Mouse (Mus musculus): ENCODE results near the gene Tsen34. TPM values are rescaled to one million over a fixed set of nuclear protein-coding genes. Genes with fewer than 3 reads are reported as not detected.
"Not testable (repeated sequence)": the region's sequence is repeated elsewhere in the genome, so short reads cannot be mapped to it uniquely, and the experiment has no call there.

The Tsen34 gene
- polyA plus RNA-seq, 1 experiment from 2014 or later: 227 TPM

DNA sequence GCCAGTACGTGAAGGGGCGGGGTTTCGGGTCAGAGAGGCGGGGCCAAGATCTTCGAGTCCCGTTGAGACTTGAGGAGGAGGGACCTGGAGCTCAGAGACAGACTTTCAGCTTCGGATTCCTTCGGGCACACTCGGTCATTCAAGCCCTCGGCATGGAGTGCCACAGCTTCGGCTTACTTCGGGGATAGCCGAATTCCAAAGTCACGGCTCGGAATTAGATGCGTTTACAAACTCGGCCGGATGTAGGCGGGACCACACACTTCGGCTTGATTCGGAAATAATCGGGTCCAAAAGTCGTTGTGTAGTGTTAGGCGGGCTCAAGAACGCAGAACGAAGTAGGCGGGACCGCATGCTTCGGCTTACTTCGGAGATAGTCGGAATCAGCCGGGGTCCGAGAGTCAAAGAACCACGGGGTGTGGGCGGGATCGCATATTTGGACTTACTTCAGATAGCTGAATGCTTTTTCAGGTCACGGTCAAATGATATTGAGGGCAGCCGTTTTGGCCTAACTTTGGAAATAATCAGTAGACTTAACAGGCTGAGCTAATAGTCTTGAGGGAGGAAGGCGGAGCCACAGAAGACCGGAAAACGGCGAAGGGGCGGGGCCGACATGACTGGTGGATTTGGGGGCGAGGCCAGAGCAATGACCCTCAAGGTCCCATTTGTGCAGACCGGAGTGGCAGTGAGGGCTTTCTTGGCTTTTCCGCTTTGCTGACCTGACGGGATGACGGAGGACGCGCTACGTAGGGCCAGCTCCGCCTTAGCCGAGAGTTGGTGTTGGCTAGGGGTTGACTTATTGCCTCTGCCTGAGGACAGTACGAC lies 535 bp downstream of the Tsen34 start, which contains the start of gene Mboat7:
Gene Mboat7, minus strand, starts transcription at position 537 of the 822 bp plus-strand sequence.
- H3K4me2 ChIP-seq: peak within 1 kb of the TSS; percentile 81
- ATAC-seq (ENCODE audit: low read depth): peak; percentile 93

DNA sequence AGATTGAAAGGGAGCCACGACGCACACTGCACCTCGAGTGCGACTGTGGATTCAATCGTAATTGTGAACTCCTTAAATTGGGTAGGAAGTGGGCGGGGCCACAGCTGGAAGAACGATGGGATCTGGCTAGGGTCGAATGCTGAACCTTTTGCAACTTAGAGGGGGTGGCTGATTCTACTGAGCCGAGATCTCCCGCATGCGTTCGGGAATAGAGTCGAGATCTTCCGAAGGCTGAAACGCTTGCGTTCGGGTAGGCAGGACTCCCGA lies 1.1 kb downstream of the Tsen34 start:
- peaks cover 32% of the 10 kb centered on the region for H3K36me3 ChIP-seq
- no peaks in the 10 kb centered on the region for H3K27me3 ChIP-seq
- H3K9ac ChIP-seq: peak overlapping the region; percentile 92
- H3K9me3 ChIP-seq: no peaks in the 10 kb centered on the region
- peak overlapping the region; percentile 94 for H3K27ac ChIP-seq (replicated peaks)
- peaks cover 40% of the 10 kb centered on the region for H3K4me1 ChIP-seq (replicated peaks)
- under 1% methylated on average over 18 of the region's 18 CpGs for WGBS
- peak overlapping the region; percentile 81 for H3K4me2 ChIP-seq
- ATAC-seq (ENCODE audit: low read depth): no peak
- H3K4me3 ChIP-seq: peak overlapping the region; percentile 80

More for the DNA sequence above, 535 bp downstream of the Tsen34 start, which contains the start of gene Mboat7:
- Histone ChIP-seq H3K9ac (peak within 1 kb of the TSS; percentile 92), H3K9me3 (no peaks in the 10 kb centered on the region), H3K36me3 (peaks cover 31% of the 10 kb centered on the region), H3K27ac (replicated peaks) (peak within 1 kb of the TSS; percentile 94), H3K27me3 (no peaks in the 10 kb centered on the region), H3K4me3 (peak within 1 kb of the TSS; percentile 80), H3K4me1 (replicated peaks) (peaks cover 40% of the 10 kb centered on the region)
- WGBS: under 1% methylated on average over 55 of the region's 55 CpGs

DNA sequence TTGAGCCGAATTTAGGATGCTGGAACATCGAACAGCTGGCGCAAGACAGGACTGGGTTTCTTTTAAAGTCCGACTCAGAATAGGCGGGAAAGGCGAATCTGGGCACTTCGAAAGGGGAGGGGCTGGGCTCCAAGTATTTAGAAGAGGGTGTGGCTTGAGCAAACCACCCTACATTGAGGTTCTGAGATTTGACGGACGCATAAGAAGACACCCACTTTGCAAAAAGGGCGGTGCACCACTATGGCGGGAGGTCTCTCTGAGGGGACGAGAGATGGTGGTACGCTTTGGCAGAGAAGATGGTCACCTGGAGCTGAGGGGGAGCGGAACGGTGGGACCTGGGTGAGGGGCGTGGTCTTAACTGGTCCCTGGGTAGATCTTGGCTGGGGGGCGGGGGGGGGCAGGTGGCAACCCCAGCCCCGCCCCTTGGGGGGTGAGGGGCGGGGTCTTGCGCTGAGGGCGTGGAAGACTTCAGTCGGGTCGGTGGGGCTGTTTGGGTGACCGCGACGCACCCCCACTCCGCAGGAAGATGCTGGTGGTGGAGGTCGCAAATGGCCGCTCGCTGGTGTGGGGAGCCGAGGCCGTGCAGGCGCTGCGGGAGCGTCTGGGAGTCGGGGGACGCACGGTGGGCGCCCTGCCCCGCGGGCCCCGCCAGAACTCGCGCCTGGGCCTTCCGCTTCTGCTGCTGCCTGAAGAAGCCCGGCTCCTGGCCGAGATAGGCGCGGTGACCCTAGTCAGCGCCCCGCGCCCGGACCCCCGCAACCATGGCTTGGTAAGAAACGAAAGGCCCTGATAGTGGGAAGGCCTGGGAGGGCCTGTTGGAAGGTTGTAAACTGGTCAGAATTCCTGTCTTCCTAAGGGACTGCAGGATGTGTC lies 1.6 kb downstream of the Tsen34 start:
- peak overlapping the region; percentile 92 for H3K9ac ChIP-seq
- under 1% methylated on average over 54 of the region's 55 CpGs for WGBS
- peak; percentile 32 for ATAC-seq (ENCODE audit: low read depth)

DNA sequence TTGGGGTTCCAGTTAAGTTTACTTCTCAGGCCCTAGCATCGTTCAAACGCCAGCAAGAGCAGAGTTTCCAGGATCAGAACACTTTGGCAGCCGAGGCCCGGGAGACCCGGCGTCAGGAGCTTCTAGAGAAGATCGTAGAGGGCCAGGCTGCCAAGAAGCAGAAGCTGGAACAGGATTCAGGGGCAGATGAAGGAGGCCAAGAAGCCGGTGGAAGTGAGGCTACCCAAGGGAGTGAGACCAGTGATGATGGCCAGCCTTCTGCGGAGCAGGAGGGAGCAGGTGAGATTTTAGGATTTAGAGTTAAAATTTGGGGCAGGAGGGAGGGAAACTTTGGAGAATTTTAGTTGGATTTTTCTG lies 2.3 kb downstream of the Tsen34 start:
- Histone ChIP-seq H3K4me3 (peak overlapping the region; percentile 80), H3K36me3 (peaks cover 43% of the 10 kb centered on the region), H3K4me1 (replicated peaks) (peaks cover 40% of the 10 kb centered on the region), H3K27ac (replicated peaks) (peak overlapping the region; percentile 94), H3K4me2 (peak overlapping the region; percentile 81), H3K9ac (peak overlapping the region; percentile 92)
- WGBS: 8% methylated on average over 9 of the region's 9 CpGs
- H3K9me3 ChIP-seq; ATAC-seq (ENCODE audit: low read depth); H3K27me3 ChIP-seq: not testable (repeated sequence)

More for the DNA sequence above, 1.6 kb downstream of the Tsen34 start:
- H3K36me3 ChIP-seq: peaks cover 38% of the 10 kb centered on the region
- H3K4me1 ChIP-seq (replicated peaks): peaks cover 40% of the 10 kb centered on the region
- H3K27me3 ChIP-seq: no peaks in the 10 kb centered on the region
- H3K9me3 ChIP-seq: no peaks in the 10 kb centered on the region
- peak overlapping the region; percentile 81 for H3K4me2 ChIP-seq
- peak overlapping the region; percentile 80 for H3K4me3 ChIP-seq
- H3K27ac ChIP-seq (replicated peaks): peak overlapping the region; percentile 94

DNA sequence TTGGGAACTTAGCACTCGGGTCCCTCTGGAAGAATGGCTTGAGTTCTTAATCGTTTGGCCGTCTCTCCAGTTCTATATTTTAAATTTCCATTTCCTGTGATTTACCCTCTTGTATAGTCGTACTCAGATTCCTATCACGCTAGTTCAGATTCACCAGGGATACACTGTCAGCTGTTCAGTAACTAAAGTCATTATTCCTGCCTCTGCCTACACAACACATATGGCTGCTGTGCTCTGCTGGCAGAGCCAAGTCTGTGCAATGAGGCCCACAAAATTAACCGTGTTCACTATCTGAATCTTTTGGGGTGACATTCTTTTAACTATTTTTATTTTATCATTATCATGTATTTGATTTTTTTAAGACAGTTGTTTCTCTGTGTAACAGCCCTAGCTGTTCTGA lies 5.8 kb downstream of the Tsen34 start:
- Histone ChIP-seq H3K36me3 (peaks cover 55% of the 10 kb centered on the region), H3K4me2 (no peak overlapping the region), H3K4me3 (no peak overlapping the region), H3K9me3 (no peaks in the 10 kb centered on the region), H3K9ac (no peak overlapping the region), H3K27ac (replicated peaks) (no peak overlapping the region), H3K27me3 (no peaks in the 10 kb centered on the region), H3K4me1 (replicated peaks) (peaks cover 29% of the 10 kb centered on the region)
- no peak for ATAC-seq (ENCODE audit: low read depth)
- WGBS: 93% methylated on average over 6 of the region's 6 CpGs

DNA sequence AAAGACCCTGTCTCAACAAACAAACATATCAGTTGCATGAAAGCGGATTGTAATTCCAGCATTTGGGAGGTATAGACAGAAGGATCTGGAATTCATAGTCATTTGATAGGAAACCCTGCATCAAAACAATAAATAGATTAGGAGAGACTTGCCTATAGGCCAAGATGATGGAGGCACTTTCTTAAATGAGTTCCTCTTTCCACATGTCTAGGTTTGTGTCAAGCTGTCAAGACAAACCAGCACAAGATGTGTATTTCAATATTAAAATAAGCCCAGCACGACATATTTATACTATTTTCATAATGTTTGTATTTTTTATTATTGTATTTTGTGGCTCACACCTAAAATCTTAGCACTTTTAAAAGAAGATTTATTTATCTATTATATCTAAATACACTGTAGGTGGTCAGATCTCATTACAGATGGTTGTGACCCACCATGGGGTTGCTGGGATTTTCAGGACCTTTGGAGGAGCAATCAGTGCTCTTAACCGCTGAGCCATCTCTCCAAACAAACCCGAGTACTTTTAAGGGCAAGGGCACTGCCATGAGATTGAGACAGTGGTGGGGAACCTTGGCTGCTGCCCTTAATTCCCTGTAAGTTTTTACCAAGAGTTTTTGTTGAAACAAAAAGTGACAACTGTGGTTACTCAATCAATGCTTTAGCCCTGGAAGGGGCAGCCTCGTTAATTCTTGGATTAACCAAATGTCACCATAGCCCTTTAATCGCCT lies 10.7 kb downstream of the Tsen34 start:
- peaks cover 30% of the 10 kb centered on the region for H3K4me1 ChIP-seq (replicated peaks)
- H3K27ac ChIP-seq (replicated peaks): peak overlapping the region; percentile 96
- peak; percentile 54 for ATAC-seq (ENCODE audit: low read depth)
- H3K9ac ChIP-seq: peak overlapping the region; percentile 93
- H3K4me3 ChIP-seq: peak overlapping the region; percentile 90
- 19% methylated on average over 6 of the region's 6 CpGs for WGBS
- H3K27me3 ChIP-seq: no peaks in the 10 kb centered on the region
- H3K9me3 ChIP-seq: no peaks in the 10 kb centered on the region
- peak overlapping the region; percentile 99 for H3K4me2 ChIP-seq
- H3K36me3 ChIP-seq: peaks cover 58% of the 10 kb centered on the region

DNA sequence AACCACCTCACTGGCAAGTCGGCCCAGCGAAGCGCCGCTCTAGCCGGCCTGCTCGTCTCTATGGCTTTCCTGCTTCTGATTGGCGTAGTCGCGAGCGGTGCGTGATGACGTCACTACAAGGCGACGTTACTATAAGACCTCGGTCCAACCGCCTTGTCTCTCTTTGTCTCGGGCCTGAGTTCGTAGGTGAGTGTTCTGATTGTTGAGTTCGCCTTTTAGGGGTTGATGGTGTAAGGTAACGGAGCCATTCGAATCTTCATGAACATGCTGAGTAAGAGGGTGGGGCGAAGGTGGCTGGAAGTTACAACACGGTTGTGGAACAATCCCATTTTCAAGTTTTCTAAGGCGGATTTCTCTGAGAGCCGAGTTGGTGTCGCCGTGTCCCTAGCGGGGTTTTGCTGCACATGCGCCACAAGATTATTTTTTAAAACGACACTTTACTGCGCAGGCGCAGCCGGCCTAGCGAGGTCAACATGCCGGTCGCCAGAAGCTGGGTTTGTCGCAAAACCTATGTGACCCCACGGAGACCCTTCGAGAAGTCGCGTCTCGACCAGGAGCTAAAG lies 11.3 kb downstream of the Tsen34 start, which contains the start of gene Rps9:
Gene Rps9, plus strand, starts transcription at position 115 of the 563 bp plus-strand sequence.
- WGBS: under 1% methylated on average over 42 of the region's 42 CpGs
- H3K9ac ChIP-seq: peak within 1 kb of the TSS; percentile 93
- peak within 1 kb of the TSS; percentile 96 for H3K27ac ChIP-seq (replicated peaks)
- H3K4me1 ChIP-seq (replicated peaks): peaks cover 30% of the 10 kb centered on the region
- peak; percentile 93 for ATAC-seq (ENCODE audit: low read depth)
- no peaks in the 10 kb centered on the region for H3K9me3 ChIP-seq
- peak within 1 kb of the TSS; percentile 90 for H3K4me3 ChIP-seq
- peaks cover 53% of the 10 kb centered on the region for H3K36me3 ChIP-seq
- no peaks in the 10 kb centered on the region for H3K27me3 ChIP-seq
- H3K4me2 ChIP-seq: peak within 1 kb of the TSS; percentile 99

DNA sequence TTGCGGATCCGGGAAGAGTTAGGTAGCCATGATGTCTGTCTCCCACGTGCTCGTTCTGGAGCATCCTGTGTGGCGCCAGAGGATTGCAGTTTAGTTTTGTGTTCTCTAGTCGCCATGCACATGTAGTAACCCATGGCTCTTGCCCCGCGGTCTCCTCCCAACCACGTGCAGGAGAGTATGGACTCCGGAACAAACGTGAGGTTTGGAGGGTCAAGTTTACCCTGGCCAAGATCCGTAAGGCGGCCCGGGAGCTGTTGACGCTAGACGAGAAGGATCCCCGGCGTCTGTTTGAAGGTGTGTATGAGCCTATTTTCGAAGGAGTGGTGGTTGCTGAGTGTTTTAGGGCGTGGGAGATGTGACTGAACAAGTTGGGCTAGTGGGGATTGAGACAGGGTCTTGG lies 11.8 kb downstream of the Tsen34 start:
- peak; percentile 62 for ATAC-seq (ENCODE audit: low read depth)
- H3K4me3 ChIP-seq: peak overlapping the region; percentile 90
- H3K9me3 ChIP-seq: no peaks in the 10 kb centered on the region
- peak overlapping the region; percentile 93 for H3K9ac ChIP-seq
- peaks cover 30% of the 10 kb centered on the region for H3K4me1 ChIP-seq (replicated peaks)
- H3K27ac ChIP-seq (replicated peaks): peak overlapping the region; percentile 96
- peaks cover 49% of the 10 kb centered on the region for H3K36me3 ChIP-seq
- no peaks in the 10 kb centered on the region for H3K27me3 ChIP-seq
- H3K4me2 ChIP-seq: peak overlapping the region; percentile 99
- 0% methylated on average over 20 of the region's 20 CpGs for WGBS

DNA sequence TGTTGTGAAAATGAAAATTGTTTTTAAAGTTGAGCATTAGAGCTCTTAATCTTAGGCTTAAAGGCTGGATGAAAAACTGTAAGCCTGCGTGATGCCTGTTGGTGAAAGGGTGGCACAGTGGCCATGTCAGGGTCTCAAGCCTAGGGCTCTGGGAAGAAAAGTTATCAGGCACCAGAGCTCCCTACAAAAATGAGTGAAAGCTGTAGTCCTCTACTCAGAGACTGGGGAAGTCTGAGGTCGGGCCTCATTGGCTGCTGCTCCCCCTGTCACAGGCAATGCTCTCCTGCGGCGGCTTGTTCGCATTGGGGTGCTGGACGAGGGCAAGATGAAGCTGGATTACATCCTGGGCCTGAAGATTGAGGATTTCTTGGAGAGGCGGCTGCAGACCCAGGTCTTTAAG lies 12.8 kb downstream of the Tsen34 start:
- H3K27me3 ChIP-seq; H3K9me3 ChIP-seq; ATAC-seq (ENCODE audit: low read depth): not testable (repeated sequence)
- WGBS: 3% methylated on average over 7 of the region's 7 CpGs
- Histone ChIP-seq H3K36me3 (peaks cover 39% of the 10 kb centered on the region), H3K4me3 (peak overlapping the region; percentile 90), H3K9ac (peak overlapping the region; percentile 93), H3K4me1 (replicated peaks) (peaks cover 30% of the 10 kb centered on the region), H3K4me2 (peak overlapping the region; percentile 99), H3K27ac (replicated peaks) (0 out of 2 replicates have a peak overlapping the region, but pooled peaks have one; percentile 13)

DNA sequence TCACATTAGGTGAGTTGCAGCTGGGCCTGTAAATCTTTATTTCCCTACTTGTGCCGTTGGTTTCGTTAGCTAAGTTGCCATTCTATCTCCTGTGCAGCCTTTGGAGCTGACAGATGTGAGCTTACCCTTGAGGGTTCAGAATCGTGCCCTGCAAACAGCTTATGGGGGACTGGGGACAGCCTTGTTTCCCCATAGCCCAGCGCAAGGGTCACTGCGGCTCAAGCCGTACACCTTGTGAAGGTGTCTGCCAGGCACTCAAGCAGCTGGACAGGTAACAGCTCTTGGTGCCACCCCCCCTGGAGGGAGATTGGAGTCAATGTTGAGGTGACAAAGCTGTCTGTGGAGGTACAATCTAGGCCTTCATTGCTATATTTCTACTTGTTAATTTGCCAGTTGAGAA lies 13.2 kb downstream of the Tsen34 start:
- H3K9me3 ChIP-seq: no peaks in the 10 kb centered on the region
- peak overlapping the region; percentile 90 for H3K4me3 ChIP-seq
- peaks cover 35% of the 10 kb centered on the region for H3K36me3 ChIP-seq
- 0 out of 2 replicates have a peak overlapping the region, but pooled peaks have one; percentile 13 for H3K27ac ChIP-seq (replicated peaks)
- H3K27me3 ChIP-seq: no peaks in the 10 kb centered on the region
- 27% methylated on average over 6 of the region's 6 CpGs for WGBS
- ATAC-seq (ENCODE audit: low read depth): no peak
- peak overlapping the region; percentile 99 for H3K4me2 ChIP-seq
- peak overlapping the region; percentile 93 for H3K9ac ChIP-seq
- peaks cover 30% of the 10 kb centered on the region for H3K4me1 ChIP-seq (replicated peaks)

DNA sequence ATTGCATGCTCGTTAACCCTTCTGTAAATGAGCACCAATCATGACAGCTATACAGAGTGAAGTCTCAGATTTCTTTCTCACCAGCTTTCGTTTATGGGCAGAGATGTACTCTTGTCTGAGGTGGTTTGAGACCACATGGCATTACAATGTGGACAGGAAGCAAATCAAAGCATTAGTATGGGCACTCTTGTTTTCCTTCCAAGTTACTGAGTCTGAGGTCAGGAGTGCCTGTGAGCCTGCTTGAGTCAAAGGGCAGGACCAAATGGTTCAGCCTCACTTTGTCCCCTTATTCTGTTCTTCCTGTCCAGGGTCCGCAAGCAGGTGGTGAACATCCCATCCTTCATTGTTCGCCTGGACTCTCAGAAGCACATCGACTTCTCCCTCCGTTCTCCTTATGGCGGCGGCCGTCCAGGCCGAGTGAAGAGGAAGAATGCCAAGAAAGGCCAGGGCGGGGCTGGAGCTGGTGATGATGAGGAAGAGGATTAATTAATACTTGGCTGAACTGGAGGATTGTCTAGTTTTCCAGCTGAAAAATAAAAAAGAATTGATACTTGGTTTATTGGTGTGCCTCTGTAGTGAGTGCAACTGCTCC lies 13.8 kb downstream of the Tsen34 start:
- Histone ChIP-seq H3K27ac (replicated peaks) (no peak overlapping the region), H3K27me3 (no peaks in the 10 kb centered on the region), H3K36me3 (peaks cover 30% of the 10 kb centered on the region), H3K9me3 (no peaks in the 10 kb centered on the region), H3K4me3 (peak overlapping the region; percentile 90), H3K4me1 (replicated peaks) (peaks cover 30% of the 10 kb centered on the region), H3K9ac (peak overlapping the region; percentile 93), H3K4me2 (peak overlapping the region; percentile 99)
- ATAC-seq (ENCODE audit: low read depth): no peak
- 61% methylated on average over 11 of the region's 11 CpGs for WGBS

Measured in neural tube, embryonic 13.5 days (tissue).